Mouse (Mus musculus) layer of hippocampus, adult 18-20 months (tissue): Measurements from ENCODE around the gene Pole2. TPM values are rescaled to one million over a fixed set of nuclear protein-coding genes. Genes with fewer than 3 reads are reported as not detected.

Experiments
- DNase-seq, 2 experiments: peaks; one replicate each; pipeline ENCODE4 v3.0.0; 2022; ENCODE audit warnings: low spot score in 2 of 2
- total RNA-seq, 2 experiments: library from RNA; stranded (reverse); gene quantifications; 2 replicates each; pipeline ENCODE4 v1.2.3; 2021

The Pole2 gene
- total RNA-seq, 2 experiments from 2014 or later = 0.20 to 0.28 TPM

DNA sequence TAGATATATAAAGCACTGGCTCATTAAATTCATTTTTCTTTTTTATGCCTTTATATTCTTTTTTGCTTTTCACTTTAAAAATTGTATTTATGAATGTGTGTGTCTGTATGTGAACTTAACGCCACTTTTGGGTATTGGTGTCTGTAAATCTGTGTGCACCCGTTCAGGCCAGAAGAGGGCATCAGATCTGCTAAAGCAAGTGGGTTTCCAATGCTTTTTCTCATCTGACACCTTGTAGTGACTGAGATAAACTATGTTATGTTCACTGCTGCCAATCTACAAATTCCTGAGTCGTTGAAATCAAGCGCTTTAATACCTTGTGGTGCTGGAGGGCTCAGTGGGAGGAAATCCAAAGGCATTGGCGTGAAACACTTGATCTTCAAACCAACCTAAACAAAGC lies 16.9 kb downstream of the Pole2 start:
- peak in 1 of 2 experiments; percentile 25 for DNase-seq

DNA sequence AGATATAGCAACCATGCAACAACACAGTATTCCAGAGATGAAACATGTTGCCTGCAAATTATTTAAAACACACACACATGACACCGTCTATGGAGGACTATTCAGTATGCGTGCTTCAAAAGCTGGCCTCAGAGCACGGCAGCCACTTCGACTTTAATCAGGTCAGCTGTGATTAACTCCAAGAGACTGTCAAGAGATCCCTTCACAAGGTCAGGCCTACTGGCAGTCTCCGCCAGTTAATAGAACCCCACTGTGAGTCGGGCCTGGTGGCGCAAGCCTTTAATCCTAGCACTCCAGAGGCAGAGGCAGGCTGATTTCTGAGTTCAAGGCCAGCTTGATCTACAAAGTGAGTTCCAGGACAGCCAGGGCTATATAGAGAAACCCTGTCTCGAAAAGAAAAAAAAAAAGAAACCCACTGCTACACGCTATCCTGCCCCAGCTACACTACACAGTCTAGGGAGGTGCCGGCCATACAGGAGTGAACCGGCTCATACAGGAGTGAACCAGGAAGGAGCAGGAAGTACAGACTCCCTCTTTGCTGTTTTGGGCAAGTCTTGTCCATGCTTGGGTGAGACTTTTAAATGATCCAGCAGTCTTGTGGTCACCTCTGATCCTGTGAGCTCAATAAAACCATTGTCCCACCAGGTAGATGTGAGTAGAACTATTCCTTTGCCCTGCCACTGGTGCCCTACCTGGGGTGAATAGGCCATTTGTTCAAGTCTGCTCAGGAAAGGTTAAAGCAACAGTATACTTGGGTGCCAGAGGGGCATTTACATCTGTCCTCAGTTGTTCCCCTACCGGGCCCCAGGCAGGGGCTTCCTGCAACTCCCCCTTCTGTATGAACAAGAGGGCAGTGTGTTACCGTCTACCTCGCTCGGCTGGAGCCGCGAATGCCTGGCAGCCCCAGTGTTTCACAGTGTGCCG lies 17.7 kb downstream of the Pole2 start:
- no peak for DNase-seq

DNA sequence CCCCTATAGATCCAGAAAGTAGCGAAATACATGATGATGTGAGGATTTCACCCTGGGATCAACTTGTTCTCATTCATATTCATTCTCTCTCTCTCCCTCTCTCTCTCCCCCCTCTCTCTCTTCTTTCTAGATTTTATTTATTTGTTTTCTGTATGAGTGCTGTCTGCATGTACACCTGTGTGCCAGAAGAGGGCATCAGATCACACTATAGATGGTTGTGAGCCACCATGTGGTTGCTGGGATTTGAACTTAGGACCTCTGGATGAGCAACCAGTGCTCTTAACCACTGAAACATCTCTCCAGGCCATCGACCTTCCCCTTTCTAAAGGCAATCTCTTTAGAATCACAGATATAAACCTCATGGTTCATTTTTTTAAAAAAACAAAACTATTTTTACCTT lies 19.5 kb downstream of the Pole2 start:
- no peak for DNase-seq

DNA sequence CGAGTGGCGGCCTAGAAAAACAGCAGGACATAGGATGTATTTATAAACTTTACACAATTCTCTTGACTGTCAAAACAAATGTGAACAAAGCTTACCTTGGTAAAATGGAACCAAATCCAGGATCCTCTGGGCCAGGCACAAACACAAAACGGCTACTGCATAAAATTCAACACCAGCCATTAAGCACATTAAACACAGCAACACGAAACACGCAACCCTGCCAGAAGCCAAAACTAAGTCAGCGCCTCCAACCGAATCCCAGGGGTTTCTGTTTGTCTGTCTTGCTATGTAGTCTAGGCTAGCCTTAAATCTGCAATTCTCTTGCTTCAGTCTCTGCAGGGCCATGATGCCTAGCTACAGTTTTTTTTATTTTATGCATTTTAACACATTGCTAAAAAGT lies 20.1 kb downstream of the Pole2 start:
- DNase-seq = no peak

DNA sequence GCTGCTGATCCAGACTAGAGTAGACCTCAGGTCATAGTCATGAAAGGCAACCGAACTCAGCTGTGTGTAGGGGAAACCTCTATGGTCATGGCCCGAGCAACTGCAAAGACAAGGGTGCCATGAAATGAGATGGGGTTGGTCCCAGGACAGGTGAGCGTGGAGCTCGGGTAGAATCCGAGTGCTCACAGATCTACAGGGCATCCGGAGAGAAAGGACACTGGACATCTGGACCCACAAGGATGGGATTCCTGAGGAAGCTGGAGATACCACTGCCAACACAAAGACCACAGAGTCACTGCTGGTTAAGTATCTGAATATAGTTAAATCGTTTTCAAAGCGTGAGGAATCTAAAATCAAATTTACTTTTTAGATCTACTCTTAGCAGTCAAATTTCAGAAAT lies 20.6 kb downstream of the Pole2 start:
- DNase-seq = no peak

DNA sequence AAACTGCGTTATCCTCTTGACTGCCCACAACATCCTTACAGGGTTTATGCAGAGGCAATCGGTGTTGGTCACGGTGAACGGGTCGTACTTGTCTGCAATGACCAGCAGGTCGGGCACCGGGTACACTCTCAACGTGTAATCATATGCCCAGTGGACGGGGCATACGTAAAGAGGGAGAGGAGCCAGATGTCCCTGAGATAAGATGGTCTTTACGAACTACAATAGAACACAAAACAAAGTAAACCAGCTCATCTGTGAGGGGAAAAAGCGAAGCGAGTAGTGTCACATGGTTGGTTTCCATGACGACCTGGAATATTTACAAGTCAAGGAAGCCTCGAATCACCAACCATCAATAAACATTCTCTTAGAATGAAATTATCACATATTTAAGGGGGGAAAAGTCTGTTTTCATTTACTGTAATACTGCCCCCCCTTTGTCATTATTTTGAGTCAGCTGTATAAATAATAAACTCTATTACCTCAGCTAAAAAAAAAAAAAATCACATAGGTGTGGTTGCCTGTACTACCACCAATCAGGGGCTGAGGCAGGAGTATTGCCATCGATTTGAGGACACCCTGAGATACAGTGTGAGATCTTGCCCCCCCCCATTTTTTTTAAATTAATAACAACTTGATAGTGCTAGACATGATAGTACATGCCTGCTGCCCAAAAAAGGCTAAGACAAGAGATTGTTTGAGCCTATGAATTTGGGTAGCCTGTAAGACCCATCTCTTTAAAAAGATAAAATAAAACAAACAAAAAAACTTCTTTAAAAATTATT lies 23.8 kb downstream of the Pole2 start, which contains the start of gene Gm49384:
Gene Gm49384 (minus strand): TSS at position 216 of the 782 bp plus-strand sequence.
- peak in 1 of 2 experiments; percentile 33 for DNase-seq

DNA sequence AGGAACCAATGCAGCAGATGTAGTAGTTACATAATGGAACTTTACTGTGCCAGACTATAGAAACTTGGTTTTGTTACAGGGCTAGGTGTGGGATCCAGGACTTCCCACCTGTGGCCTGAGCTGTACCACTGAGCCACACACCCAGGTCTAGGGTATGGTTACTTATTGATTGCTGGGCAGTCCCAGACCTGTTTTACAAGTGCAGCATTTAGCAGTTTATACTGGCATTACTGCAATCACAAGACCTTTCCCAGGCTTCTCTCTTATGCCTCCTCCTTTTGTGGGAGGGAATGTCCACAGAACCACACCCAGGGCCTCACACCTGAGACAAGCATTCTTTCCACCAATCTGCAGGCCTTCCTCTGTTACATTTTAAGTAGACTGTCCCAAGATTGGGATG lies 29.0 kb downstream of the Pole2 start:
- DNase-seq = no peak

DNA sequence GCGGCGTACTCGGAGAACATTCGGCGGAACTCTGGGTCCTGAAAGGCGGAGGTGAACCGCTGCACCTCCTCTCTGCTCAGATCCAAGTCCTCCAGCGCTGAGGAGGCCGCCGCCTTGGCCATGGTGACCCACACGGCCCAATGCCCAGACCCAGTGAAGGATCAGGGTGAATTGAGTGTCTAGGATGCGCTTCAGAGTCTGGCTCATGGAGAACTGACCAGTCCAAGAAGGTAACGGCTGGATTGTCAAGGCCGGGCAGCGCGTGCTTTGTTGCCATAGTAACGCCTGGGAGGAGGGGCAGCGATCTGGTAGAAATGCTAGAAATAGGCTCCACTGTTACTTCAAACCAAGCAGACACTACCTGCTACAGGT lies 29.8 kb downstream of the Pole2 start, which contains the start of gene Dnaaf2:
Gene Dnaaf2 (minus strand): TSS at position 266 of the 372 bp plus-strand sequence.
- peak; percentile 27 to 64 for DNase-seq

DNA sequence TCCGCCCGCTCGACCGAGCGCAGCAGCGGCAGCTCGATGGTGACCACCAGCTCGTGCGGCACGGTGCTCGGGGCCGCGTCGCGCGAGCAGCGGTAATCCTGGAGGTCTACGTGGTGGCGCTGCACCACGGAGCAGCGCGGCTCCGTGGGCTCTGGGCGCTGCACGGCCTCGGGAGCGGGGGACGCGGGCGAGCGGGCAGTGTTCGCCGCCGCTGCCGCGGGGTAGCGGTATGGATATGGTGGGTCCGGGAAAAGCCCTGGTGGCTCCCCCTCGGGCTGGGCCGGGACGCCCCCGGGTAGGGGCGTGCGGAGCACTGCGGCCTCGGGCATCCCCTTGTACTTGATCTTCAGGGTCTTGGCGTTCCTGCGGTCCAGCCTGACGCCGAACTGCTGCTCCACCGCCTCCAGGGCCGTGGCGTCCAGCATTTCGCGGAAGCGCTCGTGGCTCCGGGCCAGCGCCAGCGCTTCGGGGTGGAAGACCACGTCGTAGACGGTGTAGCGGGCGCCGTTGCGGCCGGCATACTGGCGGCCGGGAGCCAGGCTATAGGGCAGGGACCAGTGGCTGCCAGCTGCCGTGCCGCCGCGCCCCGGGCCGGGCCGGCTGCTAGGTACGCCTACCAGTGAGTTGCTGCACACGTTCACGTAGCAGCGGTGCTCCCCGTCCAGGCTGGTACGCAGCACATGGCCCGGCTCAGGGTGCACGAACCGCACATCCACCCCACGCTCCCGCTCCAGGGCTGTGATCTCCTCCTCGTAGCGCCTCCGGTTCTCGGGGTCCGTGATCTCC lies 30.4 kb downstream of the Pole2 start:
- peak in 1 of 2 experiments; percentile 18 for DNase-seq

DNA sequence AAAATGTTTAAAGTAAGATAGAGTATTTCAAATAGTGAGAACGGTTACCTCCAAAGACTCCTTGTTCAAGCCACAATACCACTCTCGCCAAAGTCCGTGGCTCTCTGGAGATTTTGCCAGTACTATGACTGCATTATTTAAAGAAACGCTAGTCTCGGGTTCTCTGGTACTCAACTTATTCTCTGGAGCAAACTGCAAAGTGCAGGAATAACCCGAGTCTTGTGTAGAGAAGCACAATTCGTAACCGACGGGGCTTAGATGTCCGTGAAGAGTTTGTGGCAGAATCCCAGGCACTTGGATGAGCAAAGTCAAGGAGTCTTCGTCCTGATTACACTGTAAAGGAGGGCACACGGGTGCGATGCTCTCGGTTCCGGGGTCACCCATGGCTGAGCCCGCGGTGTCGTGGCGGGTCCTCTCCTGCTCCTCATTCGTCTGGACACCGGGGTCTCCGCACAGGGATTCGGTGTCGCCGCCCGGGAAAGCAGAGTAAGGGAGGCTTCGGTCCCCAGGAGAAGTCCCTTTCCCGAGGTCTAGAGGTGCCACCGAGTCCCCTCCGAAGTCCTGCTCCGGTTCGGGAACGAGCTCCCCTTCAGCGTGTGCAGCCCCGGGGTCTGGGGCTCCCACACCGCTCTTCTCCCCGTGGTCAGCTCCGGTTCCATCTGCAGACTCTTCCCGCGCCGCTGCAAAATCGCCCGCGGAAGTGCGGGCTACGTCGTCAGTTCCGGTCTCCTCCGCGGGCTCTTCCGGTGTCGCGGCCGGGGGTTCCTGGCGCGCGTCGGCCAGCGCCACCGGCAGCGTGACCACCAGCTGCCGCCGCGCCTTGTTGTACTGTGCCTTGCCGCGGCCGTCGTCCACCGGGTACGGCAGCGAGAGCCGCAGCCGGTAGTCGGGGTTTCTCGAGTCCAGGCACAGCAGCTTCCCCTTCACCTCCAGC lies 31.3 kb downstream of the Pole2 start, which contains the start of gene Gm49383:
Gene Gm49383 (minus strand): TSS at position 661 of the 934 bp plus-strand sequence.
- peak; percentile 63 to 64 for DNase-seq

DNA sequence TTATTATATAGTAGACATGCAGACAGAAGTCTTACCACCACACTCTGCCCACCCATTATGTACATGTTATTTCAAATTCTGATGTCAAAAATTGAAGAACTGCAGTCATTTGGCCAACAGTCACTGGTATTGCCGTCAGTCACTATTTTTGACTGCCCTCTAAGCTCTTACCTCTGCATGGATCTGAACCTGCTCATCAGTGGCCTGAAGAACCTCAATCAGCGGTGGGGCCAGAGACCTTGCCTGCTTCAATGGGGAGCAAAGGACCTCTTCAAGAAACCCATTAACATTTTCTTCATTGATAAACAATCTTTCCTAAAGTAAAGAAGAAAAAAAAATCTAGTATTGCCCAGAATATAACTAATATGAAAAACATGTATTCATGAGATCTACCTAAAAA lies 35.4 kb downstream of the Pole2 start:
- DNase-seq = no peak

DNA sequence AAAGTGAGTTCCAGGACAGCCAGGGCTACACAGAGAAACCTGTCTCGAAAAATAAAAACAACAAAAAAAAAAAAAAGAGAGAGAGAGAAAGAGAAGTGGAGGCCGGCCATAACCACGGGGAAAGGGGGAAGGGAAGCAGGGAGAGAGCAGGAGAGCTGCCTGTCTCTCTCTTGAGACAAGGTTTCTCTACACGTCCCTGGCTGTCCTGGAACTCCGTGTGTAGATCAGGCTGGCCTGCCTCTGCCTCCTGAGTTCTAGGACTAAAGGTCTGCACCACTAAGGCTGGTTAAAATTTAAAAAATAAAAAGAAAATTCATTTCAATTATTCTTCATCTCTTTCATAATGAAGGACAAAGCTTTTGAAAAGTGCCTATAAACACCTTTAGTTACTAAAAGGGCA lies 36.6 kb downstream of the Pole2 start:
- no peak for DNase-seq

DNA sequence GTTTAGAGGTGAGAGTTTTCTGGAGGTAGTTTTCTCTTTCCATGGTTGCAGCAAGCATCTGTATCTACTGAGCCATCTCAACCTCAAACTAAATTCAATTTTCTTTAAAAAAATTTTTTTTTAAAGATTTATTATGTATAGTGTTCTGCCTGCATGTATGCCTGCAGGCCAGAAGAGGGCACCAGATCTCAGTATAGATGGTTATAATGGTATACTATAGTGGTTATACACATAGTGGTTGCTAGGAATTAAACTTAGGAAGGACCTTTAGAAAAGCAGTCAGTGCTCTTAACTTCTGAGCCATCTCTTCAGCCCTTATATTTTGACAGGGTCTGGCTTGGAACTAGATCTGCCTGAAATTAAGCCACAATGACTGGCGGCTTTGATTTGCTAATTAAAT lies 37.5 kb downstream of the Pole2 start:
- no peak for DNase-seq

DNA sequence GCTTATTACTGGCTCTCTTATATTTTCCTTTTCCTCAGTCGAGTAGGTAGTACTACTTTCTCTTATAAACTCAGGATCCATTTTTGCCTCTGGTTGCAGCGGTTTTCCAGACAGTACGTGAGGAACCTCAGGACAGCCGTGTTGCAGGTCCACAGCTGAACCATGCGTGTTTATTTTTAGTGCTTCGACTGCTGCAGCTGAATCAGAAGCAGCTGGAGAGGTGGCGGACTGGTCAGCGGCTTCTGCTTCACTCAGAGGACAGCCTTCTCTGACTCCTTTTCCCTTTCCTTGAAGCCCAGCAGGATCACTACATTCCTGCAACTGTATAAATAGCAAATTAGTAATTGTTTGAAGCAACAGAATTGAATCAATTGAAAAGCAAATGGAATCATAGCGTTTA lies 37.9 kb downstream of the Pole2 start:
- no peak for DNase-seq

DNA sequence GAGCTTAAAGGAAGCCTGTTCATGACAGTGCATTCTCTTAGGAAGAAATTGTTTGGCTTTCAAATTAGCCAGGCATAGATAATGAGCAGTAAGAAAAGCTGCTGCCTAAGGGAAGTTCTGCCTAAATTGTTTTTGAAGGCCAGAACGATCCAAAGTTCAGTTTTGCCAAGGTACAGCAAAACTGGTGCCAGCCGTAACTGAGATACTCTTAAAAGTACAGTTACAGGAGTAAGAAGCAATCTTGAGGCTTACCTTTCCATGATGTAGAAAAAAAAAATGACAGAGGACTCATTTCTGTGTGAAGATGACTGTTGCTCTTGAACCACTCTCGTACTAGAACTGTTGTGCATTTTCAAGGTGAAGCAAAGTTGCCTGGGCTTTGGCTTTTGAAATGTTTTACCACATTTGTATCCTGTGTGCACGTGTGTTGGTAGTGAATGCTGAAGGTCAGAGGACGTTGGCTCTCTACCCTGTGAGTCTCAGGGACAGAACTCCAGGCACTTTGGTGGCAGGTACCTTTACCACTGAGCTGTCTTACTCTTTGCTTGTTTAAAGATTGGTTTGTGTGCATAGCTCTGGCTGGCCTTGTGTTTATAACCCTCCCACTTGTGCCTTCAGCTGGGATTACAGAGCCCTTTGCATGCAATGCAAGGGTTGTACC lies 41.1 kb downstream of the Pole2 start:
- DNase-seq = no peak

DNA sequence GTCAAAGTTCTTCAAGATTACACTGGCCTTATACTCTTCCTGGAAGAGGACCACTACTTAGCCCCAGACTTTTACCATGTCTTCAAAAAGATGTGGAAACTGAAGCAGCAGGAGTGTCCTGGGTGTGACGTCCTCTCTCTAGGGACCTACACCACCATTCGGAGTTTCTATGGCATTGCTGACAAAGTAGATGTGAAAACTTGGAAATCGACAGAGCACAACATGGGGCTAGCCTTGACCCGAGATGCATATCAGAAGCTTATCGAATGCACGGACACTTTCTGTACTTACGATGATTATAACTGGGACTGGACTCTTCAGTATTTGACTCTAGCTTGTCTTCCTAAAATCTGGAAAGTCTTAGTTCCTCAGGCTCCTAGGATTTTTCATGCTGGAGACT lies 42.6 kb downstream of the Pole2 start:
- DNase-seq = no peak

DNA sequence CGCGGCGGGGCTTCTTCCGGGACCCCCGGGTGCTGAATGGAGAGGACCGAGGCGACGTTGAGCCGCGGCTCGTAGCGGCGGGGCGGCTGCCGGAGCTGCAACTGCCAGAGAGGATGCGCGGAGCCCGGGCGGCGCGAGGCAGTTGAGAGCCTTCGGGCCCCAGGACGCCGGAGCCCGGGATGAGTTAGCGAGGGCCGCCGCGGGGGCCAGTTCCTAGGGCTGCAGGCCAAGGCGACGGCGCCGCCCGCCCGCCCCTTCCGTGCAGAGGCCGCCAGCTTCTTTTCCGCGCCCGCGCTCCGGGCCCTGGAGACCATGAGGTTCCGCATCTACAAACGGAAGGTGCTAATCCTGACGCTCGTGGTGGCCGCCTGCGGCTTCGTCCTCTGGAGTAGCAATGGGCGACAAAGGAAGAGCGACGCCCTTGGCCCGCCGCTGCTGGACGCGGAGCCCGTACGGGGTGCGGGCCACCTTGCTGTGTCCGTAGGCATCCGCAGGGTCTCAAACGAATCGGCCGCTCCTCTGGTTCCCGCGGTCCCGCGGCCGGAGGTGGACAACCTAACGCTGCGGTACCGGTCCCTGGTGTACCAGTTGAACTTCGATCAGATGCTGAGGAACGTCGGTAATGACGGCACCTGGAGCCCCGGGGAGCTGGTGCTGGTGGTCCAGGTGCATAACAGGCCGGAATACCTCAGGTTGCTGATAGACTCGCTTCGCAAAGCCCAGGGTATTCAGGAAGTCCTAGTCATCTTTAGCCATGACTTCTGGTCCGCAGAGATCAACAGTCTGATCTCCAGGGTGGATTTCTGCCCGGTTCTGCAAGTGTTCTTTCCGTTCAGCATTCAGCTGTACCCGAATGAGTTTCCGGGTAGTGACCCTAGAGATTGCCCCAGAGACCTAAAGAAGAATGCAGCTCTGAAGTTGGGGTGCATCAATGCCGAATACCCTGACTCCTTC lies 43.4 kb downstream of the Pole2 start:
- peak in 1 of 2 experiments; percentile 26 for DNase-seq

DNA sequence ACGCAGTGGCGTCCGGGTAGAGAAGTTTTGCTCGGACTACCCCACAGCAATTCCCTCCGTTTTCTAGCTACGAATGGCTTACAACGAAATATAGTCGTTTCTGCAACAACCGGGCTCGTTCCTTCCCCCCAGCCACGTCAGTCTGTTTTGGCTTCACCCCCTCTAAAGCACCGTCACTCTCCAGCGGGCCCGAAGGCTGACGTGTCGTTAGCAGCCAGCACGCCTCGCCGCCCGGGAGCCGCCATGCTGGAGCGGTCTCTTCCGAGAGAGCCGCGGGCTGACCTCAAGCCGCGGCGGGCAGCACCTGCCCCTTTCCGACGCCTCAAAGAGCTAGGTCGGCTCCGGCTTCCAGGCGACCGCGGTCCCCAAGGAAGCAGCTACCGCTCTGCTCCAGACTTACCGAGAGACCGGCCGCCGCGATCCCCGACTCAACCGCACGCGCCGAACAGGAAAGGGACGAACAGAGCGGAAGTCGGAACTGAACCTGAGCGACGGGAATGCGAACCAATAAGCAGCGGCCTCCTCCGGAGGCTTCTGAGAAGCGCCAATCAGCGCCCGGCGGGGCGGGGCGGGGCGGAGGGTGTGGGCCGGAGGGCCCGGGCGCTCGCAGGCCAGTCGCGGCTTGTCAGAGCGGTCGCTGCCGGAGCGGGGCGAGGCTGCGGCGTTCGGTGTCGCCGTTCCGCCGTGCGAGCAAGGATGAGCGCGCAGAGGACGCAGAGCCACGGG lies 44.2 kb downstream of the Pole2 start, which contains the start of the genes Rpl36al and Mgat2:
Gene Rpl36al (minus strand): TSS at position 501 of the 726 bp plus-strand sequence.
Gene Mgat2 (plus strand): TSS at position 575 of the 726 bp plus-strand sequence.
- peak; percentile 97 to 99 for DNase-seq
